Mouse (Mus musculus) spleen, postnatal 10 days (tissue): Measurements from ENCODE around the gene Duox1.
"Not testable (repeated sequence)": the region's sequence is repeated elsewhere in the genome, so short reads cannot be mapped to it uniquely, and the experiment has no call there.

Experiments
- DNase-seq, 2 experiments: peaks; one replicate each; pipeline ENCODE4 v3.0.0; 2021 to 2022; ENCODE audit warnings: low spot score in 2 of 2

The Duox1 gene

GRCm38 (mm10) chr2:122311561-122311960 is 3.9 kb upstream of the Duox1 start:
- DNase-seq: no peak

DNA sequence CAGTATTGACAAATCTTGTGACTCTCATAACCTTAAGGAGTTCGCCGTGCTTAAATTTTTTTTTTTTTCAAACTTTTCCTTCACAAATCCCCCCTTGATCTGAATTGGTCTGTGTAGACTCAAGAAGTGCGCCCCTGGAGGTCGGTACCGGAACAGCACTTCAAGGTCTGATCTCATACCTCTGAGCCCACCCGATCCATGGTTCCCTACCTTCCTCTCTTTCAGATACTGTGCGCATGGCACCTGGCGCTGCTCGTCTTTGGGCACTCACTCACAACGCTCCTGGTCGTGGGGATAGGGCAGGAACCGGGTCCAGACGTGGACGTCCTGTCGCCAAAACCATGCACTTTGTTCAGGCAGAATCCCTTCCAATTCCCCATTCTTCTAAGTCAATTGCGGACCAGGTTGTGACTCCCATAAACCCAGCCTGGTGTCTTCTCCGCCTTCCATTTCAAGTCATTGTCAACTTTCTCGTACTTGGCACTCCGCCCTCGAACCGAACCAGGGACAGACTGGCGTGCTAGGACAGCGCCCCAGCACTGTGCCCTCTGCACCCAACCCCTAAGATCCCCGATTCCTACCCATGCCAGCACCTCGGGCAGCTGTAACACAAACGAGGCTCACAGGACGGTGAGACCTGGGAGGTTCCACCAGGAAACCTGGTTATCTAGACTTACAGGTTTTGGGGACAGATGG is 2.6 kb upstream of the Duox1 start:
- DNase-seq: peak; percentile 54 to 81

DNA sequence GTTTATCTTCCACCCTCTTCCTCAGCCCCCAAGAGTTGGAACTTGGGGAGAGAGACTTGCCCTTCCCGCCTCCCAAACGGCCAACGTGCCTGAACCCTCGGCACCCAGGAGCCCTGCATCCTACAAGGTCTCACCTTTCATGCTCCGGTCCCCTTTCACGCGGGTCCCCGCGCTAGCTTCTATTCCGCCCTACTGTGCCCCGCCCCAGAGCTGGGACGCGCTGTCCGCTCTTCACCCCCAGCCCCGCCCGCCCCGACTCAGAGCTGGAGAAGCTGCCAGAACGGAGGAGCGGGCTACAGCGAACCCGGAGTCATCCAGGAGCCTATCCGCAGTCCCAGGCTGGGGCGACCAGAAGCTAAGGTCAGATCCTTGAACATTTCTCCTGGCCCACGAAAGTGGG is 1.9 kb upstream of the Duox1 start, which contains the start of gene Duoxa1:
Duoxa1 (minus strand) TSS at position 195 of the 400 bp plus-strand sequence.
- DNase-seq: no peak

DNA sequence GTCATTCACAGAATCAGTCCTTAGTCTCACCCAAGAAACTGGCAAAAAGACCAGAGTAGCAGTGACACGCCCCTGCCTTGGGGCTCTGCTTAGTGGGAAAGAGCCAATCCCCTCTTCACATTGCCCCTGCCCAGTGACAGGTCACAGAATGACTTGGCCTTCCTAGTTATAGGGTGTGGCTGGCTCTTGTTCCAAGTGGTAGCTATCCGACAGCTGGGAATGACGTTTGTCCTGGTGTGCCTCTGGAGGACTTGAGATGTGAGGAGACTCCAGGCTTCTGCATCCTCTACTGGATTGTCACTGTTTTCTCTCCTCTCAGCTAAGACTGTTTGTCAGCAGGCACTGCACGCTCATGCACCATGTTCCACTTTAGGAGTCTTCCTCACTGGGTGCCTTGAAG is 1.9 kb downstream of the Duox1 start:
- DNase-seq: no peak

GRCm38 (mm10) chr2:122323960-122324359 is 8.5 kb downstream of the Duox1 start:
- no peak for DNase-seq

GRCm38 (mm10) chr2:122324586-122324985 is 9.1 kb downstream of the Duox1 start:
- DNase-seq: no peak

- DNase-seq: no peak
Measured at GRCm38 (mm10) chr2:122325361-122325760, 9.9 kb downstream of the Duox1 start.

DNA sequence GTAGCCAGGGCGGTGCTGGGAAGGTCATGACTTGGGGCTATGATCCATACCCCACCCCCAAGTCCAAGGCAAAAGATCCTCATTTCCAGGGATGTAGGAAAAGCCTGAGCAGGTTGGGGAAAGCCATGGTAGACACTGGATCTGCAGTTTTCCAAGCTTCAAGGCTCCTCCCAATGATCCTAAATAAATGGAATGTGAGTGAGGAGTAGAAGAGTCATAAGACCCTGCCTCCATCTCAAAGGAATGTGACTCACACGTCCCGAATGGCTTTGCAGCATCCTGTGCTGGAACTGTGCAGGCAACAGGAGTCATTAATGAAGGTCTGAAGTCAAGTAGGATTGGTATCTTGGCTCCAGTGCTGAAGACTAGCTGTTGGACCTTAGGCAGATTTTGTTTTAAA is 12.5 kb downstream of the Duox1 start:
- no peak for DNase-seq

- DNase-seq: not testable (repeated sequence)
Measured at GRCm38 (mm10) chr2:122330317-122330716, 14.8 kb downstream of the Duox1 start.

DNA sequence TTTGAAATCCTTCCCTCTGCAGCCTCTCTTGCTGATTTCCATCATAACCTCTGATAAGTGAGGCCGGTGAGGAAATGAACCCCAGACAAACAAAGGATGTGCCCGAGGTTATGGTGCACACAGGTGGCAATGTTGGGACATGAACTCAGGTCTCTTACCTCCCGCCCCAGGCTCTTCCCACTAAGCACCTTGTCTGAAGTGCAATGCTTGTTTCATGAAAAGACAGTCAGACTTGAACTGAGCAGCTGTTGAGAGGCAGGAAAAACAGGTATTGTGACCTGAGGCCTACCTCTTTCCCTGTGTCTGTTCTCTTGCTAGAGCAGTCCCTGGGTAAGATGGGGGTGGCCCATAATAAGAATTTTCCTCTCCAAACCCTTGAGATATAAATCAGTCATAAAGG is 16.8 kb downstream of the Duox1 start:
- no peak for DNase-seq

- peak in 1 of 2 experiments; percentile 59 for DNase-seq
Measured at GRCm38 (mm10) chr2:122334170-122334569, 18.7 kb downstream of the Duox1 start.

- DNase-seq: no peak
Measured at GRCm38 (mm10) chr2:122337291-122337690, 21.8 kb downstream of the Duox1 start.

GRCm38 (mm10) chr2:122345106-122345893 is 29.8 kb downstream of the Duox1 start:
- no peak for DNase-seq

- not testable (repeated sequence) for DNase-seq
Measured at GRCm38 (mm10) chr2:122346164-122346563, 30.7 kb downstream of the Duox1 start.

DNA sequence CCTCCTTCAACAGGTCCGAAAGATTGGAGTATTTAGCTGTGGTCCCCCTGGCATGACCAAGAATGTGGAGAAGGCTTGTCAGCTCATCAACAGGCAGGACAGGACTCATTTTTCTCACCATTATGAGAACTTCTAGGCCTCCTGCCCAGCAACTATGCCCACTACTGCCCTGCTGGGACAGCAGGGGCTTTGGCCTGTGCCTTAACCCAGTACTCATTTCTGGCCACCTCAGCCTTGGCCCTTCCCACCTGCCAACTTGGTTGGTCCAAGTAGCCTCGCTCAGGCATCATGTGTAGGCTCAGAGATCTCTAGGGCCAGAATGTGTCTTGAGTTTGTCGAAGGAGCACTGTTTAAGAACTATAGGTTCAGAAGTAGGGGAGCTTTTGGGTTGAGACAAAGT is 31.8 kb downstream of the Duox1 start:
- no peak for DNase-seq

DNA sequence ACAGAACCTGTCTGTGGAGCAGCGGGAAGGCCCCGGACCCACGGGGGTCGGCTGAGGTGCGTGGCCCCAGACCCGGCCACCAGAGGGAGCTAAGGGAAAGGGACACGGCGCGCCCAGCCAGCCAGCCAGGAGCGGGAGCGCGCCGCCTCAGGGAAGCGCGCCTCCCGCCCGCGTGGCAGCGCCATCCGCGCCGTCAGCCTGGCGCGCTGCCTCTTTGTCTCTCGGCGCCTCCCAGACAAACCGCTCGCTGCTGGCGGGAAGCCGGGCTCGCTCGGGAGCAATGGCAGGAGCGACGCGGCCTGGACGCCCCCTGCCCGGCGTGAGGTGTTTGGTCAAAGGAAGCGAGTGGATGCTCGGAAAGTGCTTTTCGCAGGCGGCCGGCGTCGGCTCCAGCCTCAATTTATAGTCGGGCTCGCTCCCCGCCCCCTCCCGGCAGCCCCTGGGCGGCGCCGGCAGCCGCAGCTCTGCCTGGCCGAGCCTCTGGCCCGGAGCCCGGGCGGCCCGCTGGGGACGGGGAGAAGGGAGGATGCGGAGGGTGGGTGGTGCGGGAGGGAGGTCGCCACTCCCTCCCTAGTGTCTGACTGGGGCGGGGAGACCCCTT is 33.2 kb downstream of the Duox1 start:
- peak; percentile 85 to 90 for DNase-seq

DNA sequence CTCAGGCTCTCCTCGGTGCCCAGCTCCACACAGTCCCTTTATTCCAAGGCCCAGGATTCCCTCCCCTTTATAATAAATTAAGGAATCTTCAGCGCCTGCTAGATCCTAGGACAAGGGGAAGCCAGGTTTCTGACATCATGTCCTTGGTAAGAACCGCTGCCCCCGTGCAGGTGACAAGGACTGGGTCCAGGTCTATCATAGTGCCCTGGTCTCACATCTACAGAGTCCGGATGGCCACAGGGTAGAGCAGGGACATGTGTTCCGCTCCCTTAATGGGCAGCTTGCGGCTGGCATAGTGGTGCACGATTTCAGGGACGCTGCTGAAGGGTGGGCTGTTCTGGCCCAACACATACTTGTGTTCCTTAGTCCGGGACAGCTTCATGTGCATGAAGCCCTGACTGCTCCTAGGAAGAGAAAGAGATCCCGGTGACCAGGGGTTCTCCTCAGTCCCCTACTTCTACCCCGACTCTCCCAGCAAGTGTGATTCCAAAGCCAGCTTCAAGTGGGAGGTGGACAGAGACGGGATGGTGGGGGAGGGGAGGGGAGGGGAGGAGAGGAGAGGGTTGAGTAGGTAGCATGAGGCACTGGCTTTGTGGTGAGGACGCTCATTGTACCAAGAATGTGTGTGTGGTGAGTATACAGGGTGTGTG is 33.8 kb downstream of the Duox1 start:
- peak; percentile 45 to 58 for DNase-seq

GRCm38 (mm10) chr2:122351156-122351930 is 35.9 kb downstream of the Duox1 start:
- no peak for DNase-seq

GRCm38 (mm10) chr2:122351931-122352329 is 36.5 kb downstream of the Duox1 start:
- DNase-seq: no peak

GRCm38 (mm10) chr2:122352992-122353391 is 37.5 kb downstream of the Duox1 start:
- DNase-seq: no peak

- no peak for DNase-seq
Measured at GRCm38 (mm10) chr2:122353765-122354164, 38.3 kb downstream of the Duox1 start.
